Mouse (Mus musculus) lung, adult 2 months (tissue): ENCODE measurements around the gene Nprl3.

ENCODE experiments used
- CTCF ChIP-seq: fragments of 200-500 bp; IDR thresholded peaks from 2 replicates; pipeline ENCODE4 v1.5.1; 2011; ENCODE audit warnings: mild to moderate bottlenecking, low read length, control low read depth; ENCODE audit not compliant: insufficient read depth
- POLR2A ChIP-seq: fragments of 200-500 bp; IDR thresholded peaks from 2 replicates; pipeline ENCODE4 v1.6.1; 2011; ENCODE audit warnings: low read depth, mild to moderate bottlenecking, control low read depth, low read length, borderline replicate concordance; ENCODE audit errors: extremely low read depth

DNA sequence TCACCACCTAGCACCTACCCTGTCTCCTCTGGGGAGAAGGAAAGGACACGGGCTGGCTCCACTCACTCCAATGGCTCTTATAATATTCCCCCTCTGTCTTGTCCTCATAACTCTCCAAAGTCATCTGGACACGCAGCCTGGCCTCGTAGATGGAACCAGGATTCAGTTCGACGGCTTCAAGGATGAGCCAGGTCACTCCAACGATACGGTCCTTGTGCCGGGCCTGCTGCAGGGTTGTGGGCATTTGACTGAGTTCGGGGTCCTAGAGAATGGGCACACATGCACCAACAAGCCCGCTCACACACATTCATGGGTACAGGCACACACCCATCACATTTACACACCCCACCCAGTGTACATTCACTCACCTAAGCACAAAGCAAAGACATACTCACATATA lies 74.4 kb downstream of the Nprl3 start:
- TF ChIP-seq POLR2A (no peak), CTCF (no peak)
